Mouse (Mus musculus) right cerebral cortex, postnatal 10 days (tissue): Measurements from ENCODE around the gene Reps1.

ENCODE experiments used
- DNase-seq, 2 experiments: peaks; one replicate each; pipeline ENCODE4 v3.0.0; 2021; ENCODE audit warnings: low spot score in 2 of 2

Gene Reps1

GRCm38 (mm10) chr10:18139615-18140014, 84.0 kb downstream of the Reps1 start:
- DNase-seq: no peak

GRCm38 (mm10) chr10:18141389-18141788, 85.7 kb downstream of the Reps1 start:
- no peak for DNase-seq

GRCm38 (mm10) chr10:18142231-18142630, 86.6 kb downstream of the Reps1 start:
- no peak for DNase-seq

- no peak for DNase-seq
Observed at GRCm38 (mm10) chr10:18147224-18147623, 91.6 kb downstream of the Reps1 start.

GRCm38 (mm10) chr10:18162435-18162971, 106.8 kb downstream of the Reps1 start:
- DNase-seq: no peak
